Mouse (Mus musculus): ENCODE results near the gene Pdlim1.

DNA sequence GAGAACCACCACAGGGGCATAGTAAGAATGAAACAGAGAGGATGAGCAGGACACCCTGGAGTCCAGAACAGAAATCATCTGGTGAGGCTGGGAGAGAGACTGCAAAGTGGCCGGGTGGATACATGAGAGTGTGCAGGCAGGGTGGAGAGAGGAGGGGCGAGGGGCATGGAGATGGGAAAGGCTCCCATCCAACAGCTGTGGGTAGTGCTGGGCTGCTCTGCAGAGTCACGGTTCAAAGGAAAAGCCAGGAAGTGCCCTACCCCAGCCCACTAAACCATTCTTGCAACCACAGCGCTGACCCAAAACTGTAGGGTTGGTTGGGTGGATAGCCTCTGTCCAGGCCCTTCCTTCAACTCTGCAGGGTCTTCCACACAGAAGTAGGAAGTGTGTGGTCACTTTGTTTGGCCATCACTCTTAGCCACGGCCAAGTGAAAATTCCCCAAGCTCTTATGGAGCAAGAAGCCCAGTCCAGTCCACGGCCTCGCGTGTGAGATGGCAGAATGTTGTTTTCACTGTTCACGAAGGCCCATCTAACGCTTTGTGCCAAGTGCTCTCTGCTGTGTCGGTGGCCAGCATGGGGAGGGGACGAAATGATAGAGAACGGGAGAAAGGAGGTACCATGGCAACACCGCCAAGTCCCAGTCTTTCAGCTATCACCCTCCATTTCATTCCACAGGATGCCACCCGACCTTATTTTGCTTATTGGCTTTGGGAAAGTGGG, 38.9 kb upstream of the Pdlim1 start:
- no peak for TF ChIP-seq CTCF (IDR thresholded peaks at IDR 0.05; ENCODE audit: low read depth, low read length)
- TF ChIP-seq POLR2A (IDR thresholded peaks at IDR 0.05; ENCODE audit: extremely low read depth, insufficient read depth, low read length): no peak

Measured in liver, adult 2 months (tissue).